Mouse (Mus musculus) ES-E14 (cell line): ENCODE measurements around the gene Copz1.

Experiments used
- CHD2 ChIP-seq: IDR thresholded peaks from 2 replicates; pipeline ENCODE4 v1.6.1; 2014; ENCODE audit warnings: mild to moderate bottlenecking, low read depth, low read length, inconsistent platforms
- HCFC1 ChIP-seq: IDR thresholded peaks from 2 replicates; pipeline ENCODE4 v1.6.1; 2012; ENCODE audit warnings: low read length, inconsistent platforms, borderline replicate concordance; ENCODE audit not compliant: insufficient read depth
- MAFK ChIP-seq: IDR thresholded peaks from 2 replicates; pipeline ENCODE4 v1.6.1; 2014; ENCODE audit warnings: mild to moderate bottlenecking, low read depth, low read length, inconsistent platforms; ENCODE audit not compliant: insufficient read depth
- ZC3H11A ChIP-seq: IDR thresholded peaks from 2 replicates; pipeline ENCODE4 v1.6.1; 2012; ENCODE audit warnings: low read depth, mild to moderate bottlenecking, inconsistent platforms, low read length, borderline replicate concordance
- ZNF384 ChIP-seq: IDR thresholded peaks from 2 replicates; pipeline ENCODE4 v1.6.1; 2012; ENCODE audit warnings: low read depth, low read length, inconsistent platforms

DNA sequence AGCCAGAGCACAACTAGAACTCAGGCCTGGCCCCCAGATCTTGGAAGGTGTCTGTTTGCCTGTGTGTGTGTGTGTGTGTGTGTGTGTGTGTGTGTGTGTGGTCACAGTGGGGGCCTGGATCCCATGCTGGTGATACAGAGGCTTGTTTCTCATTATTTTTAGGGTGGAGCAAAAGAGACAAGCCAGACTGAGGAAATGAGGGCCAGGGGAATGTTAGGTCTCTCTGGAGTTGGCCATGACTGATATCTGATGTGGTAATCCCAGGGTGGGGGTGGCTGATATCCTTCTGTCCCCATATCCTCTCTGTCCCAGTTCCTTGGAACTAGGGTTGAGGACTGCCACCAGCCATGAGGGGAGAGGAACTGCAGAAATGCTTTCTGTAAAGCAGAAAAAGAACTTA is 44.6 kb downstream of the Copz1 start:
- no peak for TF ChIP-seq HCFC1
- no peak for TF ChIP-seq CHD2
- TF ChIP-seq MAFK: no peak
- no peak for TF ChIP-seq ZNF384
- no peak for TF ChIP-seq ZC3H11A
